Mouse (Mus musculus) midbrain, postnatal 0 days (tissue): ENCODE data around the gene Gm49355. TPM values are rescaled to one million over a fixed set of nuclear protein-coding genes. Genes with fewer than 3 reads are reported as not detected.

Experiments used
- ATAC-seq: fragments of 200-750 bp; cut with Nextera tagmentation; 2 replicates; pipeline ENCODE4 v1.8.0; 2017; ENCODE audit warnings: moderate number of reproducible peaks, mild to moderate bottlenecking, moderate TSS enrichment, moderate library complexity; ENCODE audit not compliant: low FRiP score
- DNase-seq: peaks from one replicate; pipeline ENCODE4 v3.0.0-alpha.2; 2015; ENCODE audit warnings: low spot score
- H3K27ac ChIP-seq: fragments of 300-500 bp; sonication (generic); 2 replicates; pipeline ENCODE4 v1.5.1; 2014; ENCODE audit warnings: low read depth, mild to moderate bottlenecking, low read length, mixed read lengths
- H3K27me3 ChIP-seq: fragments of 300-500 bp; sonication (generic); 2 replicates; pipeline ENCODE4 v1.6.1; 2014; ENCODE audit warnings: low read length, control low read depth, mixed read lengths; ENCODE audit not compliant: insufficient read depth
- H3K36me3 ChIP-seq: fragments of 300-500 bp; sonication (generic); 2 replicates; pipeline ENCODE4 v1.6.1; 2014; ENCODE audit warnings: low read length, control low read depth, mixed read lengths; ENCODE audit not compliant: insufficient read depth
- H3K4me1 ChIP-seq: fragments of 300-500 bp; sonication (generic); 2 replicates; pipeline ENCODE4 v1.6.1; 2014; ENCODE audit warnings: mild to moderate bottlenecking, control low read depth, antibody characterized with exemption, low read length, mixed read lengths; ENCODE audit not compliant: insufficient read depth
- H3K4me2 ChIP-seq: fragments of 300-500 bp; sonication (generic); 2 replicates; pipeline ENCODE4 v1.6.1; 2014; ENCODE audit warnings: low read depth, mild to moderate bottlenecking, low read length, mixed read lengths; ENCODE audit not compliant: poor library complexity, severe bottlenecking
- H3K4me3 ChIP-seq: fragments of 300-500 bp; sonication (generic); 2 replicates; pipeline ENCODE4 v1.5.1; 2014; ENCODE audit warnings: low read depth, mild to moderate bottlenecking, low read length, moderate library complexity
- H3K9ac ChIP-seq: fragments of 300-500 bp; sonication (generic); replicated peaks from 2 replicates; pipeline ENCODE4 v1.6.1; 2014; ENCODE audit warnings: mild to moderate bottlenecking, low read length, moderate library complexity, mixed read lengths; ENCODE audit not compliant: poor library complexity, severe bottlenecking
- H3K9me3 ChIP-seq: fragments of 300-500 bp; sonication (generic); 2 replicates; pipeline ENCODE4 v1.6.1; 2016; ENCODE audit warnings: low read length, control low read depth
- CTCF ChIP-seq: IDR thresholded peaks from 2 replicates; pipeline ENCODE4 v1.5.1; 2016; ENCODE audit warnings: antibody characterized with exemption, mild to moderate bottlenecking
- WGBS: fragments of 180-500 bp; shearing (Covaris S2); extraction: QIAGEN DNeasy Blood & Tissue Kit; methylation state at CpG from one replicate; pipeline ENCODE4 v1.1.7; 2014; 5-methylcytosine and 5-hydroxymethylcytosine counted together
- polyA plus RNA-seq: library from polyadenylated mRNA; unstranded; fragments of >200 nt; fragmentation: Nextera tagmentation; extraction: Ambion mirVana; gene quantifications from 2 replicates; pipeline ENCODE4 v1.2.1, GENCODE M21; 2015
- total RNA-seq: library from RNA; depleted of rRNA; stranded (reverse); fragments of >200 nt; gene quantifications from 2 replicates; pipeline ENCODE4 v1.2.3, GENCODE M21; 2014

Gene Gm49355
- total and polyA plus RNA-seq, 2 experiments from 2014 or later, result 0.06 TPM; not detected in 1

- Histone ChIP-seq H3K4me1 (no peaks in the 10 kb centered on the region), H3K9ac (no peak overlapping the region), H3K27me3 (peaks cover 92% of the 10 kb centered on the region), H3K4me2 (no peak overlapping the region; the same call in 1 of the 2 replicates), H3K36me3 (no peaks in the 10 kb centered on the region), H3K27ac (no peak overlapping the region), H3K9me3 (no peaks in the 10 kb centered on the region), H3K4me3 (peak overlapping the region; percentile 15; the same call in 1 of the 2 replicates)
- under 1% methylated on average over 39 of the region's 39 CpGs for WGBS
- TF ChIP-seq CTCF, result no peak
- no peak for DNase-seq
- no peak; the same call in 1 of the 2 replicates for ATAC-seq
Measured at GRCm38 (mm10) chr14:12344746-12345240, 61.0 kb downstream of the Gm49355 start.

GRCm38 (mm10) chr14:12345241-12345921 lies 61.6 kb downstream of the Gm49355 start:
- H3K9me3 ChIP-seq, result no peaks in the 10 kb centered on the region
- H3K4me3 ChIP-seq, result no peak overlapping the region
- TF ChIP-seq CTCF, result no peak
- H3K36me3 ChIP-seq, result no peaks in the 10 kb centered on the region
- no peak for ATAC-seq
- no peak overlapping the region for H3K9ac ChIP-seq
- DNase-seq, result no peak
- H3K27me3 ChIP-seq, result peaks cover 89% of the 10 kb centered on the region
- WGBS, result under 1% methylated on average over 40 of the region's 40 CpGs
- no peaks in the 10 kb centered on the region for H3K4me1 ChIP-seq
- no peak overlapping the region for H3K27ac ChIP-seq
- no peak overlapping the region for H3K4me2 ChIP-seq

DNA sequence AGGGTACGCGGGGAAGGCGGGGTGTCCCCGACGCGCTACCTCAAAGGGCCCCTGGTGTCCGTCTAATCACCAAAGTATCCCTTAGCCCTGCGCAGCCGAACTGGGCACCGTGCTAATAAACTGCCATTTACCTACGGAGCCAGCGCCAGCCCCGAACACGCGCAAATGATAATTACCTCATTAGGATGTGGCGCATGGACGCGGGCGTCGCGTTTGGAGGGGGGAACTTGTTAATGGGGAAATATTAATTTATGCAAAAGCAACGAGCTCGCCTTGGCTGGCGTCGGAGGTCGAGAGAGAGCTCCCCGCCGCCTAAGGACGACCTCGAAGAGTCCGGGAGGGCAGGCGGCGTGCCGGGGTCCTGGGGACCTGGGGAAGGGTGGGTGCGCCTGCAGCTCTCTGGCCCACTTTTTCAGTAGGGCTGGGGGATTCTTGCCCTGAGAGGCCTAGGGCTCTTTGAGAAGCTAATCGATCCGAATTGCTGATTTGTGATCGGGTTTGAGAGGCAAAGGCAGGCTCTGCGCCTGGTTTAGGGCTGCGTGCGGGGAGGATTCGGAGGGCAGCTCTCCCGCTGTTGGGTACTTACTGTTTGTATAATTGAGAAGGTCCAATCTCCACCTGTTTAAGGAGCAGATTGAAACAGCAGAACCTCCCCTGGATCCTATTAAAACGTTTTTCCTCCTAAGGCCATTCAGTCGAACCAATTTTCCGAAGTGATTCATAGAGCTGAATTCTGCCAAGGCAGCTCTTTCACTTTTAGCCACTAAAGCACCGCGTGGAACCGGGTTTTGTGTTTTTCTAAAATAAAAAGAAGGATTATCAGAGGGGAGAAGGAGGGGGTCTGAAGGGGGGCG lies 62.5 kb downstream of the Gm49355 start:
- ATAC-seq, result no peak
- Histone ChIP-seq H3K4me3 (no peak overlapping the region; the same call in 1 of the 2 replicates), H3K4me1 (no peaks in the 10 kb centered on the region), H3K36me3 (no peaks in the 10 kb centered on the region), H3K9me3 (no peaks in the 10 kb centered on the region), H3K27me3 (peaks cover 91% of the 10 kb centered on the region), H3K4me2 (no peak overlapping the region), H3K9ac (no peak overlapping the region), H3K27ac (no peak overlapping the region)
- 2% methylated on average over 50 of the region's 50 CpGs for WGBS
- no peak for DNase-seq
- no peak for TF ChIP-seq CTCF

GRCm38 (mm10) chr14:12346865-12347600 lies 63.3 kb downstream of the Gm49355 start:
- H3K9me3 ChIP-seq, result no peaks in the 10 kb centered on the region
- H3K4me1 ChIP-seq, result no peaks in the 10 kb centered on the region
- DNase-seq (no peak), ATAC-seq (no peak)
- WGBS, result 1% methylated on average over 26 of the region's 26 CpGs
- H3K9ac ChIP-seq, result no peak overlapping the region
- no peak for TF ChIP-seq CTCF
- H3K4me3 ChIP-seq, result no peak overlapping the region; the same call in 1 of the 2 replicates
- peaks cover 90% of the 10 kb centered on the region for H3K27me3 ChIP-seq
- no peaks in the 10 kb centered on the region for H3K36me3 ChIP-seq
- no peak overlapping the region for H3K4me2 ChIP-seq
- no peak overlapping the region for H3K27ac ChIP-seq

DNA sequence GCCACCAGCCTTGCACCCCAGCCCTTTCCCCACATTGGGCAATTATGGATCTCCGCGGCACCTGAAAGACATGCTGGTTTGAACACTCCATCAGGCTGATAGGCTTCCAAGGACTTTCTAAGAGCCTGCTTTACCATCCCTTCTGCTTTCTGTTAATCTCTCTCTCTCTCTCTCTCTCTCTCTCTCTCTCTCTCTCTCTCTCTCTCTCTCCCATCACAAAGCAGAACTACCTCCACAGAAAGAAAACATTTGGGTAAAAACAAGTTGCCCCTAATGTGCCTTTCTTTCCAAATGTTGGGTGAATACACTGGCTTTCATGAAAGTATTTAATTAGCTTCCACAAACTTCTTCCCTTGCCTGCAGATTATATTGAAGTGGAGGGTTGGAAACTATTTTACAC lies 64.3 kb downstream of the Gm49355 start, which contains the start of gene Fezf2:
TSS of gene Fezf2 (minus strand) at position 101 of the 400 bp plus-strand sequence.
- no peak for TF ChIP-seq CTCF
- ATAC-seq (no peak), DNase-seq (no peak)
- Histone ChIP-seq H3K4me1 (no peaks in the 10 kb centered on the region), H3K9me3 (no peaks in the 10 kb centered on the region), H3K36me3 (no peaks in the 10 kb centered on the region), H3K4me2 (no peak within 1 kb of the TSS), H3K27me3 (peaks cover 89% of the 10 kb centered on the region), H3K27ac (no peak within 1 kb of the TSS), H3K9ac (no peak within 1 kb of the TSS), H3K4me3 (no peak within 1 kb of the TSS)
- 5% methylated on average over 2 of the region's 2 CpGs for whole genome bisulfite sequencing
